Mouse (Mus musculus) ES-CJ7 (cell line): ENCODE data around the gene Chil1.

Source experiments
- DNase-seq: peaks from one replicate; pipeline ENCODE4 v3.0.0; 2011; ENCODE audit warnings: low read depth, low spot score

Gene Chil1

GRCm38 (mm10) chr1:134204230-134204629, 22.3 kb downstream of the Chil1 start:
- no peak for DNase-seq

GRCm38 (mm10) chr1:134205296-134206018, 23.5 kb downstream of the Chil1 start:
- DNase-seq: no peak

GRCm38 (mm10) chr1:134206085-134206484, 24.1 kb downstream of the Chil1 start:
- DNase-seq: no peak

GRCm38 (mm10) chr1:134210179-134210755, 28.3 kb downstream of the Chil1 start:
- peak; percentile 55 for DNase-seq

- no peak for DNase-seq
Measured at GRCm38 (mm10) chr1:134211043-134211442, 29.1 kb downstream of the Chil1 start.

GRCm38 (mm10) chr1:134211631-134212030, 29.7 kb downstream of the Chil1 start:
- DNase-seq: no peak

GRCm38 (mm10) chr1:134212351-134212750, 30.4 kb downstream of the Chil1 start:
- DNase-seq: no peak

- DNase-seq: no peak
Measured at GRCm38 (mm10) chr1:134213405-134213804, 31.4 kb downstream of the Chil1 start.

GRCm38 (mm10) chr1:134215059-134215458, 33.1 kb downstream of the Chil1 start:
- no peak for DNase-seq

- DNase-seq: no peak
Measured at GRCm38 (mm10) chr1:134215751-134216628, 34.0 kb downstream of the Chil1 start.

GRCm38 (mm10) chr1:134216629-134216971, 34.6 kb downstream of the Chil1 start:
- peak; percentile 61 for DNase-seq

- DNase-seq: peak; percentile 59
Measured at GRCm38 (mm10) chr1:134217028-134217481, 35.1 kb downstream of the Chil1 start.

- no peak for DNase-seq
Measured at GRCm38 (mm10) chr1:134217942-134218341, 36.0 kb downstream of the Chil1 start.

- no peak for DNase-seq
Measured at GRCm38 (mm10) chr1:134219608-134220007, 37.6 kb downstream of the Chil1 start.

- DNase-seq: no peak
Measured at GRCm38 (mm10) chr1:134221172-134221571, 39.2 kb downstream of the Chil1 start.

GRCm38 (mm10) chr1:134222122-134223055, 40.4 kb downstream of the Chil1 start:
- no peak for DNase-seq

GRCm38 (mm10) chr1:134224649-134225227, 42.8 kb downstream of the Chil1 start:
- no peak for DNase-seq

GRCm38 (mm10) chr1:134225375-134225774, 43.4 kb downstream of the Chil1 start:
- DNase-seq: no peak

GRCm38 (mm10) chr1:134226739-134227138, 44.8 kb downstream of the Chil1 start:
- no peak for DNase-seq

- DNase-seq: no peak
Measured at GRCm38 (mm10) chr1:134229806-134230575, 48.0 kb downstream of the Chil1 start.
